Mouse (Mus musculus) kidney, postnatal 10 days (tissue): ENCODE results near the gene Zcchc3.
"Not testable (repeated sequence)": the region's sequence is repeated elsewhere in the genome, so short reads cannot be mapped to it uniquely, and the experiment has no call there.

Experiments used
- DNase-seq: peaks from one replicate; pipeline ENCODE4 v3.0.0; 2021; ENCODE audit warnings: mixed read lengths

The Zcchc3 gene

GRCm38 (mm10) chr2:152414591-152415165 is at the start of gene Zcchc3:
Gene Zcchc3 (minus strand): TSS chr2:152415027.
- DNase-seq: peak; percentile 95

GRCm38 (mm10) chr2:152459241-152459640 is 44.4 kb upstream of the Zcchc3 start:
- DNase-seq: no peak

GRCm38 (mm10) chr2:152452101-152452781 is 37.4 kb upstream of the Zcchc3 start:
- DNase-seq: no peak

GRCm38 (mm10) chr2:152450241-152450640 is 35.4 kb upstream of the Zcchc3 start:
- peak; percentile 75 for DNase-seq

GRCm38 (mm10) chr2:152447461-152447860 is 32.6 kb upstream of the Zcchc3 start:
- no peak for DNase-seq

GRCm38 (mm10) chr2:152446642-152447041 is 31.8 kb upstream of the Zcchc3 start:
- no peak for DNase-seq

GRCm38 (mm10) chr2:152443281-152443680 is 28.5 kb upstream of the Zcchc3 start:
- peak; percentile 27 for DNase-seq

GRCm38 (mm10) chr2:152442322-152442721 is 27.5 kb upstream of the Zcchc3 start:
- no peak for DNase-seq

- DNase-seq: no peak
Observed at GRCm38 (mm10) chr2:152439833-152440232, 25.0 kb upstream of the Zcchc3 start.

GRCm38 (mm10) chr2:152438963-152439362 is 24.1 kb upstream of the Zcchc3 start:
- no peak for DNase-seq

GRCm38 (mm10) chr2:152436983-152437860 is 22.4 kb upstream of the Zcchc3 start:
- DNase-seq: peak; percentile 92

GRCm38 (mm10) chr2:152436405-152436901 is 21.6 kb upstream of the Zcchc3 start:
- peak; percentile 58 for DNase-seq

- not testable (repeated sequence) for DNase-seq
Observed at GRCm38 (mm10) chr2:152428481-152428880, 13.7 kb upstream of the Zcchc3 start.

GRCm38 (mm10) chr2:152427493-152427892 is 12.7 kb upstream of the Zcchc3 start:
- DNase-seq: peak; percentile 45

- DNase-seq: no peak
Observed at GRCm38 (mm10) chr2:152415786-152416185, 959 bp upstream of the Zcchc3 start.

- DNase-seq: no peak
Observed at GRCm38 (mm10) chr2:152415287-152415686, 460 bp upstream of the Zcchc3 start, which contains the start of gene 6820408C15Rik. Gene 6820408C15Rik (plus strand): TSS chr2:152415587.

- DNase-seq: peak; percentile 66
Observed at GRCm38 (mm10) chr2:152413765-152414584, 852 bp downstream of the Zcchc3 start.

GRCm38 (mm10) chr2:152413158-152413764 is 1.6 kb downstream of the Zcchc3 start:
- DNase-seq: peak; percentile 58

GRCm38 (mm10) chr2:152412526-152413157 is 2.2 kb downstream of the Zcchc3 start:
- peak; percentile 37 for DNase-seq

- peak; percentile 34 for DNase-seq
Observed at GRCm38 (mm10) chr2:152411471-152411870, 3.4 kb downstream of the Zcchc3 start.

GRCm38 (mm10) chr2:152410971-152411371 is 3.9 kb downstream of the Zcchc3 start:
- peak; percentile 97 for DNase-seq
